Mouse (Mus musculus) bone marrow, adult 2 months (tissue): ENCODE measurements around the gene Erv3.

Experiments
- CTCF ChIP-seq: fragments of 200-500 bp; IDR thresholded peaks from 2 replicates; pipeline ENCODE4 v1.5.1; 2011; ENCODE audit warnings: low read length, control low read depth; ENCODE audit not compliant: control insufficient read depth, insufficient read depth
- POLR2A ChIP-seq: fragments of 200-500 bp; IDR thresholded peaks from 2 replicates; pipeline ENCODE4 v1.6.1; 2011; ENCODE audit warnings: low read depth, mild to moderate bottlenecking, control low read depth, low read length, borderline replicate concordance; ENCODE audit not compliant: control insufficient read depth

DNA sequence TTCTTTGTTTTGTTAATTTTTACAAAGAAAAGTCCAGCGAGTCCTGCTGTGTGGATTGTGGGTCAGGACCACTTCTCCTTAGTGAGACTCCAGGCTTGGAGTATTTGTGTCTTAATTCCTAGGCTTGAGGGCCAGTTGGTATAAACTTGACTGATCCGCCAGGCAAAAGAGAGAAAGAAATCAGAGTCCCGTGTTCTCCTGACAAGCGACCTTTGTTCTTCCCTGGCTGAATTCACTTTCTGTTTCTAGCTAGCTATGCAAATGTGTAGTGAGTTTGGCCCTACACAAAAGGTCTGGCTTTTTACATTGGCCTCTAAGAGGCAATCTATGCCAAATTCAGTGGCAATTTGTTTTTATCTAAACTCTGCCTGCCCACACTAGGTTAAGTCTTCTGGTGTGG is 22.2 kb upstream of the Erv3 start:
- TF ChIP-seq CTCF: no peak
- no peak for TF ChIP-seq POLR2A
